Mouse (Mus musculus) stomach, postnatal 0 days (tissue): ENCODE measurements at regions not wholly inside any gene's neighbourhood (a gene's known extent, or its start where the extent isn't known, plus 50 kb on each side); places are given as distances from the start of the nearest gene placed in this dataset.

Source experiments
- CTCF ChIP-seq: IDR thresholded peaks from 2 replicates; pipeline ENCODE4 v1.5.1; 2016; ENCODE audit warnings: antibody characterized with exemption, low read depth, mild to moderate bottlenecking, moderate library complexity
- EP300 ChIP-seq: optimal IDR thresholded peaks from 2 replicates; pipeline ENCODE3; 2016; ENCODE audit warnings: antibody characterized with exemption

DNA sequence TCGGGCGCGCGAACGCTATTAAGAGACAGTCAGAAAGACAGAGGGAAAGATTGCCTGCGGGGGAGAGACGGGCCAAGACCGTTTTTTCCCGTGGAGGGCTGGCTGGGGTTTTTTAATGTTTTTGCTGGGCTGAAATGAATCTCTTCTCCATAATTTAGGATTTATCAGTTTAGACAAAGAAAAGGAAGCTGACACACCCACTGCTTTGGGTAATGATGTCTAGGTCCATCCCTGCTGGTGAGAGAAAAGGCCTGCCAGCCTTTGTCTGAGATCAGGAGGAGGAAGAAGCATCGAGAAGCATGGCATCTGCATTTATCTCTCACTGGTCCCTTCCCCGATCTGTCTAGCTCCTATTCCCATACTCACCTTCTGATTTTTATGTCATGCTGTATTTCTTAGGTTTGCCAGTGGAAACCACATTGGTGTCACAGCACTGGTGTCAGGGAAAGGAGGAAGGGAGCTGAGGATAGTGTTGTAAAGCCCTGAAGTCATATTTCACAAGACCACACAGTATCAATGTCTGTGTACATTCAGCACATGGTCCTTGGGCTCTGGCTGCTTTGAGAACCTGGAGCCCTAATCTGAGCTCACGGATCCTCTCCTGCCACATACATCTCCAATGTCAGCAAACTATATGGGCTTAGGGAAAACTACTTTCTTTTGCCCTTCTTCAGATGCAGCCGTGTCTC is 138.3 kb downstream of the Zfp619 start:
- no peak for TF ChIP-seq CTCF
- no peak for TF ChIP-seq EP300
